Mouse (Mus musculus): ENCODE data around the gene Ttc12.

Gene Ttc12

DNA sequence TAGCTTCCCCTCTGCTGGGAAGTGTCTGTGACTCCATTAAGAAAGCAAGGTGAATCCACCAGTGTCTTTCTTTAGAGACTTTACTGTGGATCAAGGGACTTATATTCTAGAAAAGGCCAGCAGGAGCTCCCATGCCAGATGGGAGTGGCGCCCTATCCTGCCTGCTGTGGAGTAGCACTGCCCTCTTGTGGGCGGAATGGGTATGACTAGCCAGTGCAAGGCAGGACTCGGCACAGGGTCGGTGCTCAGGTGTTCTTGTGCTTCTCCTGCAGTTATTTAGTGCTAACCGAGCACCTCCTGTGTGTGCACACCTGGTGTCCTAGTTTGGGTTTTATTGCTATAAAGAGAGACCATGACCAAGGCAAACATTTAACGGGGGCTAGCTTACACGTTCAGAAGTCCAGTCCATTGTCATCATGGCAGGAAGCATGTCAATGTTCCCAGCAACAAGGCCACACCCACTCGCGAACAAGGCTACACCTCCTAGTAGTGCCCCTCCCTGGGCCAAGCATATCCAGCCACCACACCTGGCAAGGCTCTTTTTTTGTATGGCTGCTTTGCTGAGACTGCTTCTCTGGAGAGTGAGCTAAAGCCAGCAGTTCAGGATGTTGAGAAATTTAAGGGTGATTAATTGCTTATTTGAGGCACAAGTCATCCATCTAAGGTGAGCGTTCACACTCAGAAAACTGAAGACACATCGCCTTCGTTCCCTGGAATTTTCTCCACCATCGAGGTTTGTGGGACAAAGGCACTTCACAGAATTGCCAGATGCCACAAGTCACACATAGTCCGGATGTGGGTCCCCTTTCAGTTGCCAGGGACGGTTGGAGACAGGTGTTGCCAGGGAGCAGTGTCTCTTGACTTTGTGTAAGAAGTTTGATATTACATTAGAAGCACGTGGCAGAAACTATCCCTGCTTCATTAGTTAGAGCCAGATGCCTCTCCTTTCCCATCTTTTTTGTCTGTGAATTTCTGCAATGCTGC lies 3.2 kb upstream of the Ttc12 start:
- peak; percentile 81 for DNase-seq (ENCODE audit: low spot score)

DNA sequence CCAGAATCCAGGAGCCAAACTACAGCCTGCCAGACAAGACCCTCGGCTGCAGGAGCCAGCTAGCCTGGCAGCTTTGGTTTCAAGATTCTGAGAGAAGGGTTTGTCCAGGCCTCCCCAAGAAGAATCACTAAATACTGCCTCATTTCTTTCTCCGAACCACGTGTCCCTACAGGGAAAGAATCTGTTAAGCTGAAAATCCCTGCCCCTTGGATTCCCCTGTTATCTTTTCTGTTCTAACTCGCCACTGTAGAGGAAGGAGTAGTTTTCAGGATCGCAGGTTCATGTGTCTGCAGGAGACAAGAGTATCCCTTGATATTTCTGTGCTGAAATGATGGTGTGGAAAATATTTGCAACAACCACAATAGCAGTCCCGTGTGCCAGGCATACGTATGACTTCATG lies 2.2 kb upstream of the Ttc12 start:
- no peak for DNase-seq (ENCODE audit: low spot score)

- DNase-seq (ENCODE audit: low spot score): no peak
These were observed 1.6 kb upstream of the Ttc12 start for GRCm38 (mm10) chr9:49487657-49487943.

DNA sequence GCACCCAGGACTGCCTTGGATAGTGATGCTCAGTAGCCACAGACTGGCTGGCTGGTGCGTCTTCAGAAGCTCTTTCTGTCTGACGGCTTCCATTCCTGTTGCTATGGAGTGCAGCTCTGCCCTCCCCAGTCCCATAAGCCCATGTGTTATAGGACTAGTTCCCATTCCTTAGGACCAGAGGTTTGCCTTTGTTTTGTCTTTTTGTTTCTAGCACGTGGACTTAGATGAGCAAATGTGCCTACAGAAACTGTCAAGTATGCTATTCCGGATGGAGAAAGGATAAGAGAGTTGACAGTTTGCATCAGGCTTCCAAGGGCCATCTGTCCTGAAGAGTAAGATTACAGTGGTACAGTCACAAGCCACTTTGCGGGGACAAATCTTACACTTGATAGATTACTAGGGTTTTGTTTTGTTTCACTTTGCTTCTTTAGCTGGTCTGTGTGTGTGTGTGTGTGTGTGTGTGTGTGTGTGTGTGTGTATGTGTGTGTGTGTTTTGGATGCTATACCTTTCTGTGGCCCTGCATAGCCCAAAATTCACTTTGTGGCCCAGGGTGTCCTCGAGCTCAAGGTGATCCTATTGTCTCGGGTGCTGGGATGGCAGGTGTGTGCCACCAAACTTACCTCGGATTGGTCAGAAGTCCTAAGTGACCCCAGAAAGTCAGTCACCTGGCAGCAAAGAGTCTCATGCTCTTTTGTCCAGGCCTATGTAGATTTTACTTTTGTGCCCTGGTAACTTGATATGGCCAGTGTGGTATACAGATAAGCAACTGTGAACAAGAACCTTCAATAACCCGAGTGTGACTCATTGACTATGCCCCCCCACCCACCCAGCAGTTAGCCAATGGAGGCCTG lies 1.0 kb upstream of the Ttc12 start:
- no peak for DNase-seq (ENCODE audit: low spot score)

DNA sequence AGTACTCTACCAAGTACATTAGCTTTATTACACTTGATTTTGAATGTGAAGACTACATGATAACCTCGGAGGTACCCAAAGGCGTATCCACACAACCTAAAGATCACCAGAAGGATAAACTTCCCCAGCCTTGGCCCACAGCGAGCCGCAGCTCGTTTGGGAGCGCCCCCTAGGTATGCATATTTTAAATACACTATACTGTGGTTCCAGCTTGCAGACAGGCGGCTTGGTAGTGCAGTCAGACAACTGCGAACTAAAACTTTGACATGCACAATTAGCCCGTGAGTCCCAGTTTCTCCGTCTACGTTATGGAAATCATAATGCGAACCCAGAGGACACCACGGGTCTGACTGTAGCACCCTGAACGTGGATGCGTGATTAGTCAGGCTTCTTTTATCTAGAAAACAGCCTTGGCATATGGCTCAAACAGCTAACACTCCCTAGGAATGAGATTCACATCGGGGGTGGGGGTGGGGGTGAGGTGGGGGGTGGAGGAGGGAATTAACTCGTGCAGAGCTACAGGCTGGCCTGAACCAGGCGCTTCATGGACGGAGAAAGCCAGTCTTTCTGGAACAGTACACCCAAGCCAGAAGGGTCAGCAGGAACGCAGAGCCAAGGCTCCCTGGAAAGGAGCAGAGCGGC lies 654 bp downstream of the Ttc12 start:
- peak; percentile 33 for DNase-seq (ENCODE audit: low spot score)

DNA sequence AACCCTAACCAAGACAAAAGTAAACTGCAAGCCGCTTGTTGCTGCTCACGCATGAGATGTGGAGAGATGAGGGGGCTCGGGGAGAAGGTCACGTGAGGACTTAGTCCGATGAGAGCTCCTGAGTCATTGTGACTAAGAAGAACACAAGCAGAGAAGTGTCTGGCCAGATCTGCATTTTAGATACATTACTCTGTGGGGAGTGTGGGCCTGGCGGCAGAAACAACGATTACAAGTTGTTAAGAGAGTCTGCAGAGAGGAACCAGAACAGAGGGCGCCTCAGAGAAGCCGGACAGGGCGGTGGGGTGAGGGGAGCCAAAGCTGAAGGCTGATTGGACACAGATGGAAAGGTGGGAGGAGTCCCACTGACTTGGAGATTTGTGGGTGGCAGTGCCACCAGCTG lies 2.7 kb downstream of the Ttc12 start:
- peak; percentile 63 for DNase-seq (ENCODE audit: low spot score)

GRCm38 (mm10) chr9:49472126-49472525 lies 13.9 kb downstream of the Ttc12 start:
- no peak for DNase-seq (ENCODE audit: low spot score)

DNA sequence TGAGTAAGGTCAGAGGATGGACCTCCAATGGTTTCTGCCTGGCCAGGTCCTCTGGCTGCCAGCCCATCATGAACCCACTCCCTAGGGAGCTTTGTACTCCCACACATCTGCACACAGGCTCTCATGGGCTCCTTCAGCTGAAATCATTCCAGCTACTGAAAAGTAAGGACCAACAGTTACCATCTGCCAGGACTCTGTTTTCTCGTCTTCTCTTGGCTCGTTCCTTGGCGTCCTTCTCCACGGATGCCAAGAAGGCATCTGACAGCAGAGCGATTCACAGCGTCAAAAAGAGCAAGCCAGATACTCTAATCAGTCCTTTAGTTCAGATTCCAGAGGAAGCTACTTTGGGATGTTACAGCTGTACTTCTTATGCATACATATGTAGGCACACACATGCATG lies 15.1 kb downstream of the Ttc12 start:
- no peak for DNase-seq (ENCODE audit: low spot score)

- DNase-seq (ENCODE audit: low spot score): no peak
These were observed 16.0 kb downstream of the Ttc12 start for GRCm38 (mm10) chr9:49470006-49470405.

- DNase-seq (ENCODE audit: low spot score): no peak
These were observed 29.9 kb downstream of the Ttc12 start for GRCm38 (mm10) chr9:49456136-49456535.

GRCm38 (mm10) chr9:49452396-49452795 lies 33.6 kb downstream of the Ttc12 start:
- DNase-seq (ENCODE audit: low spot score): no peak

- DNase-seq (ENCODE audit: low spot score): no peak
These were observed 35.5 kb downstream of the Ttc12 start for GRCm38 (mm10) chr9:49450491-49450890.

- DNase-seq (ENCODE audit: low spot score): no peak
These were observed 43.4 kb downstream of the Ttc12 start for GRCm38 (mm10) chr9:49442621-49443020.

- no peak for DNase-seq (ENCODE audit: low spot score)
These were observed 58.5 kb downstream of the Ttc12 start for GRCm38 (mm10) chr9:49427478-49427877.

GRCm38 (mm10) chr9:49426921-49427320 lies 59.1 kb downstream of the Ttc12 start, which contains the start of gene Ankk1:
Gene Ankk1 (minus strand): TSS chr9:49427021.
- DNase-seq (ENCODE audit: low spot score): no peak

DNA sequence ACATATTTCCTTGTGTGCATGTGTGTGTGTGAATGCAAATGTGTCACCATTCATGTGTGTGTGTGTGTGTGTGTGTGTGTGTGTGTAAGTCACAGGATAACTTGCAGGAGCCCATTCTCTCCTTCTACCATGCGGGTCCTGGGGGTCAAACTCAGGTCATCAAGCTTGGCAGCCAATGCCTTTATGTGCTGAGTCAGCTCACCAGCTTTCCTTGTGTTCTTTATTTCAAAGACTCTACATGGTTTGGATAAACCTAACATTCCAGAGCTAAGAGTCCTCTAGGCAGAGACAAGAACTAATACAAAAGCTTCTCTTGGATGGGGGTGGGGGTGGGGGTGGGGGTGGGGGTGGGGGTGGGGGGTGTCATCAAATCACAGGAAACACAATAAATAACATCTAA lies 60.4 kb downstream of the Ttc12 start:
- DNase-seq (ENCODE audit: low spot score): no peak

- no peak for DNase-seq (ENCODE audit: low spot score)
These were observed 62.2 kb downstream of the Ttc12 start for GRCm38 (mm10) chr9:49423866-49424265.

GRCm38 (mm10) chr9:49410621-49411020 lies 75.4 kb downstream of the Ttc12 start:
- no peak for DNase-seq (ENCODE audit: low spot score)

- no peak for DNase-seq (ENCODE audit: low spot score)
These were observed 79.0 kb downstream of the Ttc12 start for GRCm38 (mm10) chr9:49407028-49407427.

- DNase-seq (ENCODE audit: low spot score): no peak
These were observed 82.3 kb downstream of the Ttc12 start for GRCm38 (mm10) chr9:49403711-49404110.

DNA sequence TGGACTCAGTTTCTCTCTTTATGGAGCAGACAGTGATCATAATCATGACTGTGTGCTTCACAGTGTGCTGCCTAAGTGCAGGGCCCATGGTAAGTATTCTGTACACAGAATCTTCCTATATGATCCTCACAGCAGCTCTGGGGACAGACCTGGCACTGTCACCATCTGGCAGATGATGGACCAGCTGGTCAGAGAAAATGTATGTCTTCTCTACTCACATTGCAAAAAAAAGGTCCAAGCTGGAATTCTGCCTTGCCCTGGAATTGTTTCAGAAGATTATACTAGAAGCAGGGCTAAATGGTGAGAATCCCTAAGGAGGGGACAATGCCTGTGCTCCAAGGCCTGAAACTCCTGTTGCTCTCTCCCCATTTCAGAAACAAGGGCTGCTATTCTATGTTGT lies 90.0 kb downstream of the Ttc12 start:
- DNase-seq (ENCODE audit: low spot score): no peak

GRCm38 (mm10) chr9:49392242-49392641 lies 93.8 kb downstream of the Ttc12 start:
- no peak for DNase-seq (ENCODE audit: low spot score)

Data from MN1 (cell line).